Mouse (Mus musculus) kidney, embryonic 16.5 days (tissue): ENCODE data around the gene Stap2. TPM values are rescaled to one million over a fixed set of nuclear protein-coding genes. Genes with fewer than 3 reads are reported as not detected.

ENCODE experiments used
- ATAC-seq: fragments of 200-750 bp; cut with Nextera tagmentation; 2 replicates; pipeline ENCODE4 v1.8.0; 2017; ENCODE audit warnings: moderate TSS enrichment; ENCODE audit not compliant: low FRiP score, low TSS enrichment
- H3K27ac ChIP-seq: fragments of 300-500 bp; sonication (generic); 2 replicates; pipeline ENCODE4 v1.5.1; 2014; ENCODE audit warnings: low read length
- H3K27me3 ChIP-seq: fragments of 300-500 bp; sonication (generic); 2 replicates; pipeline ENCODE4 v1.6.1; 2014; ENCODE audit warnings: low read length, control low read depth, mixed read lengths; ENCODE audit not compliant: insufficient read depth
- H3K36me3 ChIP-seq: fragments of 300-500 bp; sonication (generic); 2 replicates; pipeline ENCODE4 v1.6.1; 2014; ENCODE audit warnings: low read length, control low read depth, mixed read lengths; ENCODE audit not compliant: insufficient read depth
- H3K4me1 ChIP-seq: fragments of 300-500 bp; sonication (generic); 2 replicates; pipeline ENCODE4 v1.6.1; 2014; ENCODE audit warnings: low read length, control low read depth, mixed read lengths; ENCODE audit not compliant: insufficient read depth
- H3K4me2 ChIP-seq: fragments of 300-500 bp; sonication (generic); replicated peaks from 2 replicates; pipeline ENCODE4 v1.6.1; 2014; ENCODE audit warnings: low read depth, low read length
- H3K4me3 ChIP-seq: fragments of 300-500 bp; sonication (generic); 2 replicates; pipeline ENCODE4 v1.5.1; 2014; ENCODE audit warnings: mild to moderate bottlenecking, low read length
- H3K9ac ChIP-seq: fragments of 300-500 bp; sonication (generic); replicated peaks from 2 replicates; pipeline ENCODE4 v1.6.1; 2014; ENCODE audit warnings: low read length
- H3K9me3 ChIP-seq: fragments of 300-500 bp; sonication (generic); 2 replicates; pipeline ENCODE4 v1.6.1; 2016; ENCODE audit warnings: low read length, control low read depth
- WGBS: fragments of 180-500 bp; shearing (Covaris S2); extraction: QIAGEN DNeasy Blood & Tissue Kit; methylation state at CpG from one replicate; pipeline ENCODE4 v1.1.7; 2014; 5-methylcytosine and 5-hydroxymethylcytosine counted together
- polyA plus RNA-seq: library from polyadenylated mRNA; unstranded; fragments of >200 nt; fragmentation: Nextera tagmentation; extraction: Ambion mirVana; gene quantifications from 2 replicates; pipeline ENCODE4 v1.2.1, GENCODE M21; 2015

The Stap2 gene
- polyA plus RNA-seq, 1 experiment from 2014 or later, result 21.4 TPM

DNA sequence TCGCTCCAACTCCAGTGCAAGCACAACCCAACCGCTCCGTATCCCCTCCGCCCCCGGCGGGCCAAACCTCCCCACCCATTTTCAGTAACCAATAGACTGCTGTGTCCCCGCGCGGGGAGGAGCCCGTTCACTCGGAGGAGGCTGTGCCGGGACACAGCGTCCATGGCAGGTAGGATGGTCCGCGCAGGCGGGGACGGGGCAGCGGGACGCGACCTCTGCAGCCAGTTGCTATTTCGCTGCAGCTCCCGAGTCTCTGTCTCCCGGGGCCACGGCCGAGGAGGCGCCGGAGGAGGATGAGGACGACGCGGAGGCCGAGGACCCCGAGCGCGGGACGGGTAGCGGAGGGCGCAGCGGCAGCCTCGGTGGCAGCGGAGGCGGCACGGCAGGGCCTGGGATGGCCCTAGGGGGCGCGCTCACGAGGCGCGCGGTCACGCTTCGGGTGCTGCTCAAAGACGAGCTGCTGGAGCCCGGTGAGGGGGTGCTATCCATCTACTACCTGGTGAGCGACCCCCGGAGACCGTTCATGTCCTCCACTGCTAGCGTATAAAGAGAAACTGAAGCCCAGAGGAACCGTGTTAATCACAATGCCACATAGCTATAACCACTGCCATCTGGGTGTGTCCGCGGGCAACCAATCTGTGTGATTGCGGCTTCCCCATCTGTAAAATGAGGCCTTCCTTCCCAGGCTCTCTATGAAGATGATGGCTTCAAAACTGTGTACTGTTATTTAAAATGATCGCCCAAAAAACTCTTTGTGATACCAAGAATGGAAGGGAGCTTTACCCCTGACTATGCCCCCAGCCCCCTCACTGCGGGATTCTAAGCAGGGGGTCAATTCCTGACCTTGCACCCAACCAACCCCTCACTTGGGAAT lies 3.9 kb upstream of the Stap2 start:
- peaks cover 26% of the 10 kb centered on the region for H3K4me1 ChIP-seq
- WGBS, result under 1% methylated on average over 59 of the region's 62 CpGs
- peak overlapping the region; percentile 83 for H3K9ac ChIP-seq
- no peaks in the 10 kb centered on the region for H3K27me3 ChIP-seq
- H3K4me3 ChIP-seq, result peak overlapping the region; percentile 90
- H3K9me3 ChIP-seq, result no peaks in the 10 kb centered on the region
- peak; percentile 95 for ATAC-seq
- H3K4me2 ChIP-seq, result peak overlapping the region; percentile 74
- peaks cover 29% of the 10 kb centered on the region for H3K36me3 ChIP-seq
- H3K27ac ChIP-seq, result peak overlapping the region; percentile 89

DNA sequence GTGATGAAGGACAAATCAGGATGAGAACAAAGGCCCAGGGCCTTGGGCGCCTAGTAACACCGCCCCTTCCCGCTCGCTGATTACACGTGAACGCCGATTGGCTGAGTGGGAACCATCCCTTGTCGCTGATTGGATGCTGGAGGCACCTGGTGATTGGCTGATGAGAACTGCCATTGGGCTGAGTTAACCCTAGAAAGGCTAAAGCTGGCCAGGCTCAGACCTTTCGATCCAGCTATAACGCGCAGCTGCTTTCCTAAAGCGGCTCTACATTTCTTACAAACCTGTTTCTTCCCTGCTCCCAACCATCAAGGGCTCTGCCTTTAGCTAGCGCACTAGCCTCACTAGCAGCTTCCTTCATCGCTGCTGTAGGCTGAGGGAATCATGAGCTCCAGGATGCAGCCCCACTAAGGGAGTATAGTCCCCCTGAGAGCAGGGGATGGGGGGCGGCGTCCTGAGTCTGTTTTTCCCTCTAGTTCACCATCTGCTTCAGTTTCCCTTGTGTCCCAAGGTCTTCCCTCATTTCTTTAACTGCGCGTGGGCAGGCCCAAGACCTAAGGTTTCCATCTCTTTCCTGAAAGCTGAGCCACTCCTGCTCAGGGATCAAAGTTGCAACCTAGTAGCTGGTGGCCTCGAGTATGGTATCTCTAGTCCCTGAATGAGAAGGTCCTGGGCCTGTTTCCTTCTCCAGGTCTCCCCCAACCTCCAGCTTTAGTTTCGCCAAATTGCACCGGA lies 3.1 kb upstream of the Stap2 start:
- H3K36me3 ChIP-seq, result peaks cover 22% of the 10 kb centered on the region
- H3K9me3 ChIP-seq, result no peaks in the 10 kb centered on the region
- H3K4me3 ChIP-seq, result peak overlapping the region; percentile 90
- peak; percentile 95 for ATAC-seq
- 0% methylated on average over 21 of the region's 21 CpGs for WGBS
- H3K27ac ChIP-seq, result peak overlapping the region; percentile 89
- H3K9ac ChIP-seq, result peak overlapping the region; percentile 83
- peak overlapping the region; percentile 74 for H3K4me2 ChIP-seq
- H3K27me3 ChIP-seq, result no peaks in the 10 kb centered on the region
- peaks cover 26% of the 10 kb centered on the region for H3K4me1 ChIP-seq

DNA sequence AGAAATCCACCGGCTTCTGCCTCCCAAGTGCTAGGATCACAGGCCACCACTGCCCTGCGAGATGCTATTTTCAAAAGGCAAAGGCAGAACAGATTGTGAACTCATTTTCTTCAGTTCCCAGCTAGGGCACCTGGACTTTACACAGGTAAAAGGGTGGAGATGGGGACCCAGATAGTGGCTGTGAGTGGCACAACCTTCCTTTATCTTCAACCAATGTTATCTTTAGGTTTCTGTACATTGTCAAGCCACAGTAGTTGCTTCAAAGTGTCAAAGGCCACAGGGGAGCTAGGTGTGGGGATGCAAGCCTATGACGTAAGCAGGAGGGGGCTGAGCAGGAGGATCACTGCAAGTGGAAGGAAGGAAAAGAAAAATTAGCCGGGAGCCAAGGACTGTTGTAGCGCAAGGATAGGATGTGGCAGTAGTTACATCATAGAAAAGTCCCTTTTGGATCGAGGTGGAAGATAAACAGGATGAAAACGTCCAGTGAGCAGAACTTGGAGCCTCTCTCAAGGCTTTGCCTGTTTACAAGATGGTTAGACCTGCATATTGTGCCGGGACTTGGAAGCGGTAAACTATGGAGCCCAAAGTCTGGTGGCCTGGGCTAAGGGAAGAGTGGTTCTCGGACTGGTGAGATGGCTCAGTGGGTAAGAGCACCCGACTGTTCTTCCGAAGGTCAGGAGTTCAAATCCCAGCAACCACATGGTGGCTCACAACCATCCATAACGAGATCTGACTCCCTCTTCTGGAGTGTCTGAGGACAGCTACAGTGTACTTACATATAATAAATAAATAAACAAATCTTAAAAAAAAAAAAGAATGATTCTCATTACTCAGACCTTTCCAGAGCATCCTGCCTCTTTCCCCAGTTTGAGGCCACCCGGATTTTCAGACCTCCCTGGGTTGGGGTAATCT lies 2.3 kb upstream of the Stap2 start:
- no peaks in the 10 kb centered on the region for H3K27me3 ChIP-seq
- peaks cover 26% of the 10 kb centered on the region for H3K4me1 ChIP-seq
- peak overlapping the region; percentile 90 for H3K4me3 ChIP-seq
- no peaks in the 10 kb centered on the region for H3K9me3 ChIP-seq
- peaks cover 16% of the 10 kb centered on the region for H3K36me3 ChIP-seq
- peak overlapping the region; percentile 67 for H3K9ac ChIP-seq
- H3K27ac ChIP-seq, result peak overlapping the region; percentile 89
- 29% methylated on average over 13 of the region's 14 CpGs for WGBS
- ATAC-seq, result peak; percentile 7; the same call in 1 of the 2 replicates
- peak overlapping the region; percentile 74 for H3K4me2 ChIP-seq

DNA sequence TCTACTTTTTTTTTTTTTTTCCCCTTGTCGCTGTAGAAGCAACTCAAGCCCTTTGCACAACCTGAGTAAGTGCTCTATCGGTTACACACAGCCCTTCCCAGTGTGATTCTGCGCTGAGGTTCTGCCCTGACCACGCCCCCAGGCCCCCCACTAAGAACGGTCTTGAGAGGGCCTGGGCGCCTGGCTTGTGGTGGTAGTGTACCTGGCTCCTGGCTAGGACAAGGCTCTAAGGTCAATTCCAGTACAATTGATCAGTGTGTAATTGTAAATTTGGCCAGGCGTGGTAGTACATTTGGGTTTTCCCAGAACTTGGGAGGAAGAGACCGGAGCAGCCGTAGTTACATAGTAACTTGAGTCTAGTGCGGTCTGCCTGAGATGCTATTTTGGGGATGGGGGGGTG lies 1.6 kb upstream of the Stap2 start:
- Histone ChIP-seq H3K9me3 (no peaks in the 10 kb centered on the region), H3K4me1 (peaks cover 26% of the 10 kb centered on the region), H3K27ac (peak overlapping the region; percentile 89), H3K36me3 (peaks cover 10% of the 10 kb centered on the region), H3K4me3 (no peak overlapping the region), H3K4me2 (0 out of 2 replicates have a peak overlapping the region, but pooled peaks have one; percentile 74), H3K27me3 (no peaks in the 10 kb centered on the region), H3K9ac (no peak overlapping the region)
- 41% methylated on average over 10 of the region's 10 CpGs for WGBS
- ATAC-seq, result no peak

DNA sequence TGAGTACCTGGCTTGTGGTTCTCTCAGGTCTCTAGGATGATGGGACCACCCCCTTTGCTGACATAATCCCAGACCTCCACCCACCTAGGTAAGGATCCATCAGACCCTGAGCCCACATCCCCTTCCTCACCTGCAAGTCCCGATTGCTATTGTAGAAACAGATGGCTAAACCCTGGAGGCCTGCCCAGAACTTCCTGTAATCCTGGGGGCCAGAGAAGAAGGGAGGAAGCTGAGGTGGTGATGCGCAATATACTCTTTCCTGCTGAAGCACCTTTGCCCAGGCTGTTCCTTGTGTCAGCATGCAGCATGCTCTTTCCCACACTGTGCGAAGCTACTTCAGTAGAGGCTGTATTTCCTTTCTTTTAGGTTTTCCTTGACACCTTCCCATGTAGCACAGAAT lies 2.4 kb downstream of the Stap2 start:
- Histone ChIP-seq H3K27me3 (peaks cover 12% of the 10 kb centered on the region), H3K4me3 (no peak overlapping the region), H3K36me3 (0 out of 2 replicates have a peak, but pooled peaks cover 5% of the 10 kb centered on the region), H3K9me3 (no peaks in the 10 kb centered on the region), H3K4me1 (peaks cover 11% of the 10 kb centered on the region), H3K27ac (no peak overlapping the region), H3K4me2 (no peak overlapping the region), H3K9ac (no peak overlapping the region)
- no peak for ATAC-seq
- WGBS, result 83% methylated on average over 3 of the region's 3 CpGs

DNA sequence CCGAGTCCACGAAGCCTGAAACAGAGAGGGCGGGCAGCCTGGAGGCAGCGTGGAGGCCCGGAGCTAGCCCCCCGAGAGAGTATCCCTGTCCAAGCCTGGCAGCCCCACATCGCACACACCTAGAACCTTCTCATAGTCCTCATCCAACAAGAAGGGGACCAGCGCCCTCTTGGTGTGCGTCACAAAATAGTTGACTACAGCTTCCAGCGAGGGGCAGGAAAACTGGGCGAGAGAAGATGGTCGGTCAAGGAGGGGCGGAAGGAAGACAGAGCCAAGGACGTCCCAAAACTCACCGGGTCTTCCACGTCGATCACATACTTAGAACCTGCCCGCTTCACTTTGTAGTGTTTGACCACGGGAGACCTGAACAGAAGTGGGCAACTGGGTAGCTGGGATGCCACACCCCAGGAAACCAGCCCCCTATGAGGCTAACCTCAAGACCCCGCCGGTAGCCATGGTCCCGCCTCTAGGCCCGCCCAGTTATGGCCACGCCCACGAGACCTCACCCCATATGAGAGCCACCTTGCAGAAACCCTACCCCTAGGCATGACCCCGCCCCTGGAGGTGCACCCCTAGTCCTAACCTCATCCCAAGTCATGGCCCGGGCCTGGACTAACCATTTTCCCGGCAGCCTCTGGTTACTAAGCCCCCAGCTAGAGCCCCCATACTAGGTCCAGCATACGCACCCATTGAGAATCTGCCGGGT lies 5.4 kb downstream of the Stap2 start:
- H3K4me3 ChIP-seq, result peak overlapping the region; percentile 21; the same call in 1 of the 2 replicates
- 15% methylated on average over 30 of the region's 30 CpGs for WGBS
- no peak overlapping the region for H3K27ac ChIP-seq
- H3K9me3 ChIP-seq, result no peaks in the 10 kb centered on the region
- peak; percentile 42; the same call in 1 of the 2 replicates for ATAC-seq
- no peaks in the 10 kb centered on the region for H3K4me1 ChIP-seq
- H3K9ac ChIP-seq, result peak overlapping the region; percentile 46; the same call in 1 of the 2 replicates
- peaks cover 12% of the 10 kb centered on the region for H3K27me3 ChIP-seq
- 0 out of 2 replicates have a peak, but pooled peaks cover 5% of the 10 kb centered on the region for H3K36me3 ChIP-seq
- H3K4me2 ChIP-seq, result peak overlapping the region; percentile 47

DNA sequence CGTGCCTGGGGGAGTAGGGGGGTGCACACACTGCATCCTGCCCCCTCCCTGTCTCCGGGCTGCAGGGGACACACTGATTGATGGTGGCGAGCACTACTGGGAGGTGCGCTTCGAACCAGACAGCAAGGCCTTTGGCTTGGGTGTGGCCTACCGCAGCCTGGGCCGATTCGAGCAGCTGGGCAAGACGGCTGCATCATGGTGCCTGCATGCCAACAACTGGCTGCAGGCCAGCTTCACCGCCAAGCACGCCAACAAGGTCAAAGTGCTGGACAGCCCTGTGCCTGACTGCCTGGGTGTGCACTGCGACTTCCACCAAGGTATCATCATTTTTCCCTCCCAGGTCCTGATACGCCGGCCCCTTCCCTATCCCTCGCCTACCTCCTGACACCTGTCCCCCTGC lies 9.4 kb downstream of the Stap2 start:
- Histone ChIP-seq H3K36me3 (no peaks in the 10 kb centered on the region), H3K9ac (no peak overlapping the region), H3K27ac (no peak overlapping the region), H3K9me3 (no peaks in the 10 kb centered on the region), H3K4me1 (no peaks in the 10 kb centered on the region), H3K27me3 (peaks cover 12% of the 10 kb centered on the region), H3K4me3 (no peak overlapping the region), H3K4me2 (no peak overlapping the region)
- WGBS, result 80% methylated on average over 15 of the region's 15 CpGs
- no peak for ATAC-seq

DNA sequence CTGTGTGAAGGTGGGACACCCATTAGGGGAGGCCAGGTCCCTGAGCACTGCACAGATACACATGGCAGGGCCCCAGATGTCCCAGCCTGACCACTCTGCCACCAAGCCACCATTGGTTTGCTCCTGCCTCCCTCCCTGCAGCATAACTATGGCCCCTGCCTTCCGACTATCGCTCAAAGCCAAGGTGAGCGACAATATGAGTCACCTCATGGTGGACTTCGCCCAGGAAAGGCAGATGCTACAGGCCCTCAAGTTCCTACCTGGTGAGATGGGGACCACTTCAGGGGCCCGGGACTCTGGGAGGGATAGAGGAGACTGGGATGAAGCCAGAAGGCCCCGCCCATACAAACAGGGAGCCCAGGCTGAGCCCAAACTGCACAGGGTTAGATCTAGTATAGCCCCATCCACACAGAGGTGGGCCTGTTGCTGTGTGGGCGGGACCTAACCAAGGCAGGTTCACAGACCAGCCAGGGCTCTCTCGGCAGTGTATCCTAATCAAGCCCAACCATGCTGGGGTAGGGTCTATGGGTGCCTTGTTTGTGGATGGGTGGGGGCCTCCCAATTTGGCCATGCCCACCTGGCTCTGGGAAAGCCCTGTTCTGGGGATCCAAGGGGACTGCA lies 15.0 kb downstream of the Stap2 start:
- no peak overlapping the region for H3K4me2 ChIP-seq
- WGBS, result 87% methylated on average over 8 of the region's 8 CpGs
- H3K4me3 ChIP-seq, result no peak overlapping the region
- H3K4me1 ChIP-seq, result no peaks in the 10 kb centered on the region
- H3K9ac ChIP-seq, result no peak overlapping the region
- no peak overlapping the region for H3K27ac ChIP-seq
- no peaks in the 10 kb centered on the region for H3K27me3 ChIP-seq
- H3K9me3 ChIP-seq, result no peaks in the 10 kb centered on the region
- H3K36me3 ChIP-seq, result no peaks in the 10 kb centered on the region
- ATAC-seq, result peak; percentile 43
